Mouse (Mus musculus): ENCODE measurements around the gene Rpl36al.

The Rpl36al gene

GRCm38 (mm10) chr12:69160677-69161076 is 23.2 kb downstream of the Rpl36al start:
- in situ Hi-C loops (cut with MboI, MseI), result loop anchor here (25.0 kb wide), 1 partner anchor 1677 kb away; the partner anchor contains the start of gene Frmd6

DNA sequence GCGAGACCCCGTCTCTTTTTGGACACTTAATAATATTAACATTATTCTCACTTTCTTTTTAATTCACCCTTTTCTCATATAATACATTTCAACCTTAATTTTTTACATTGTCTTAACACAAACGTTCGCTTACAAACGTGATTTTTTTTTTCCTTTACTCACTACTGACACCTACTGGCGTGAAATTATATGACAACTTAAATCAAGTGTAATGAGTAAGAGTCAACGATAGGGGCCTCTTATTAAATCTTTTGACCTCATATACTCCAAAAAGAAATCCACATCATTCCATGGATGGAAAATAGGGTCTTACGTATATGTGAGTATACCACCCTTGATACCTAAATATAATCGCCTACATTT is 24.3 kb downstream of the Rpl36al start:
- in situ Hi-C loops (cut with MboI, MseI), result loop anchor here (25.0 kb wide), 1 partner anchor 1678 kb away; the partner anchor contains the start of gene Frmd6

DNA sequence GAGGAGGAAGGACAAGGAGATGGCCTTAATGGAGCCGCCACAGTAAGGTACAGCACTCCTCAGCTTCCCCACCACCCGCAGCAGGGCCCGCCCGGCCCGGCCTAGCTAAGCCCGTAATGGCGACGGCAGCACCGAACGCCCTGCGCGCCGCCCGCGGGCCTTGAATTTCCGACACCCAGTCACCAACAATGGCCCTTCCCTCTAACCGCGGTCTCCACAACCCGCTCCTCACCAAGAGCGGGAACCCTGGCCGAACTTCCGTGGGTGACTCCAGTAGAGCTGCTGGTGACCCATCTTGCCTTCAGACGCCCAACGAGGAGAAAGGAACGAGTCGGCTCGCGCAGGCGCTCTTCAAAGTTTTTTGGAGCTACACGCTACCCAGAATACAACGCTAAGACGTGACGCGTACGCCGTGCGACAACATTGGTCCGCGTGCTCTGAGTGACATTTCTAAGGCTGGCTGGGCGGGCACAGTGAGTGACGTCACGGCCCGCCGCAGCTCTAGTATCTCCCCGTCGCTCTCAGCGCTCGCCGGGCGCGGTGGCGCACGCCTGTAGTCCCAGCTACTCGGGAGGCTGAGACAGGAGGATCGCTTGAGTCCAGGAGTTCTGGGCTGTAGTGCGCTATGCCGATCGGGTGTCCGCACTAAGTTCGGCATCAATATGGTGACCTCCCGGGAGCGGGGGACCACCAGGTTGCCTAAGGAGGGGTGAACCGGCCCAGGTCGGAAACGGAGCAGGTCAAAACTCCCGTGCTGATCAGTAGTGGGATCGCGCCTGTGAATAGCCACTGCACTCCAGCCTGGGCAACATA is 24.9 kb downstream of the Rpl36al start, which contains the start of gene Rps29:
Gene Rps29, minus strand, starts transcription at position 422 of the 813 bp plus-strand sequence.
- in situ Hi-C loops (cut with MboI, MseI), result loop anchor here (25.0 kb wide), 1 partner anchor 1678 kb away; the partner anchor contains the start of gene Frmd6

DNA sequence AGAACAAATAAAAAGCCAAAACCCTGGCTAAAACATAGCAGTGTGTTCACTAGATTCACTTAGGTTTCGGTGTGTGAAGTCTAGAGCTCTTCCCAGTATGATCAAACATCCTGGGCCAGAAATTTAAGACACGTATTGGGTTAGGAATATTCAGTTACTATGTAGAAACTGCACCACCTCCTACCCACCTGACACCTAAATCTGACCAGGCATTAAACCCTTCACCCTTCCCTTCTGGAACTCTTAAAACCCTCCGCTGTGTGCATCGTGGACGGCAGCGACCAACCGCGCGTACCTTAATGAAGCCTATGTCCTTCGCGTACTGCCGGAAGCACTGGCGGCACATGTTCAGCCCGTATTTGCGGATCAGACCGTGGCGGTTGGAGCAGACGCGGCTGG is 25.5 kb downstream of the Rpl36al start:
- in situ Hi-C loops (cut with MboI, MseI), result loop anchor here (25.0 kb wide), 1 partner anchor 1679 kb away; the partner anchor contains the start of gene Frmd6

GRCm38 (mm10) chr12:69157107-69157506 is 26.8 kb downstream of the Rpl36al start:
- in situ Hi-C loops (cut with MboI, MseI), result loop anchor here (25.0 kb wide), 1 partner anchor 1680 kb away; the partner anchor contains the start of gene Frmd6

DNA sequence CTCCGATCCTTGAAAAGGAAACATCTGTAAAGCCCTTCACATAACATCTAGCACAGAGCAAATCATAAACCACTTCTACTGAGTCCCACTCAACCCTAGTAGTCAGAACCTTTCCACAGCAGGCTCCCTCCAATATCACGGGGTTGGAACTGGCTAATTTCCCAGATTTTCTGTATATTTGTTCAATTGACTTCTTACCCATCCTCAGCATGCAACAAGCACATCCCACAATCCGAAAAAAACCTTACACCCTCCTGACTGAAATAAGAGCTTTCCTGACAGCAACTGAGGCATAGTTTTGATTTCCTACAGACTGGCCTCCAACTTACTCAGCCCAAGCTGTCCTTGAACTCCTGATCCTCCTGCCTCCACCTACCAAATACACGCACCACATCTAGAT is 27.4 kb downstream of the Rpl36al start:
- in situ Hi-C loops (cut with MboI, MseI), result loop anchor here (25.0 kb wide), 1 partner anchor 1681 kb away; the partner anchor contains the start of gene Frmd6

DNA sequence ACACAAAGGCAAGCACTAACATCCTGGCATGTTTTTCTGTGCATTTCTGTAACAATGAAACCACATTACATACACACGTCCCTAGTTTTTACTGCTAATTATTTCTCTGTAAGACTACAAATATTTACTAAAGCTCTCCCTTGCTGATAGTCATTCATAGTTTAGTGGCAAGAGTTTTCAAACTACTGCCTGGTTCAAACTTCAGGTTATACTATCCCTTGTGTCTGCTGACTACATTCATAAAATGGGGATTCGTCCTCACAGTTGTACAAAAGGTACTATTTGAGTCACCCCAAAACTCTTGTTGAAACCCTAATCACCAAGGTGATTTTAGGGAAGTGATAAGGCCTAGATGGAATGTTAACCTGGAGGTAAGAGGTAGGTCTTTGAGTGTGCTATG is 28.0 kb downstream of the Rpl36al start:
- in situ Hi-C loops (cut with MboI, MseI), result loop anchor here (25.0 kb wide), 1 partner anchor 1681 kb away; the partner anchor contains the start of gene Frmd6

GRCm38 (mm10) chr12:69150049-69150448 is 33.8 kb downstream of the Rpl36al start:
- in situ Hi-C loops (cut with MboI, MseI), result loop anchor here (25.0 kb wide), 1 partner anchor 1687 kb away; the partner anchor contains the start of gene Frmd6

GRCm38 (mm10) chr12:69147166-69147735 is 36.6 kb downstream of the Rpl36al start:
- in situ Hi-C loops (cut with MboI, MseI), result no loop called here

DNA sequence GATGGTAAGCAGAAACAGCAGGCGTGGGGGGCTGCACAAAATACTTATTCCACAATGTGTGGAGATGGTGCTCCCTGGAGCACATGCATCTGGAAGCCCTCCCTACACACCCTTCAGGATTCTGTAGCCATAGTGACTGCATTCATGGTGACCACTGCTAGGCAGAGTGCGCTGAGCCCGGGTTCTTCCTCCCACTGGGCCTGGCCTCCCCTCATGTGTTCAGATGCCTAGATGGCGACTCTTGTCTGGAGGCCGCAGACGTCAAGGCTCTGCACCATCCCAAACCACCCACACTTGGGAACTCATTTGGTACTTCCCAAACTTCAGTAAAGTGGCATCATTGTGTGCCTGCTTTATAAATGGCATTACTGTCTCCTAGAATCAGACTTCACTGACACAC is 40.4 kb downstream of the Rpl36al start:
- in situ Hi-C loops (cut with MboI, MseI), result no loop called here

- in situ Hi-C loops (cut with MboI, MseI), result no loop called here
Measured at GRCm38 (mm10) chr12:69139841-69140240, 44.0 kb downstream of the Rpl36al start.

- in situ Hi-C loops (cut with MboI, MseI), result no loop called here
Measured at GRCm38 (mm10) chr12:69139201-69139600, 44.7 kb downstream of the Rpl36al start.

Measured in regulatory T cell (primary cell).